Mouse (Mus musculus) testis, adult 2 months (tissue): Measurements from ENCODE around the gene Fry. TPM values are rescaled to one million over a fixed set of nuclear protein-coding genes. Genes with fewer than 3 reads are reported as not detected.

Source experiments
- H3K27ac ChIP-seq: fragments of 200-500 bp; 2 replicates; pipeline ENCODE4 v1.5.1; 2012; ENCODE audit warnings: low read depth, low read length; ENCODE audit not compliant: control insufficient read depth, insufficient read depth
- H3K27me3 ChIP-seq: fragments of 200-500 bp; 2 replicates; pipeline ENCODE4 v1.6.1; 2012; ENCODE audit warnings: mild to moderate bottlenecking, low read length, moderate library complexity; ENCODE audit not compliant: control insufficient read depth, insufficient read depth
- H3K36me3 ChIP-seq: fragments of 200-500 bp; 2 replicates; pipeline ENCODE4 v1.6.1; 2012; ENCODE audit warnings: mild to moderate bottlenecking, low read length; ENCODE audit not compliant: control insufficient read depth, insufficient read depth
- H3K4me1 ChIP-seq: fragments of 200-500 bp; 2 replicates; pipeline ENCODE4 v1.6.1; 2012; ENCODE audit warnings: low read length; ENCODE audit not compliant: control insufficient read depth, insufficient read depth
- H3K4me3 ChIP-seq: fragments of 200-500 bp; 2 replicates; pipeline ENCODE4 v1.5.1; 2012; ENCODE audit warnings: low read depth, mild to moderate bottlenecking, low read length, moderate library complexity, mixed read lengths; ENCODE audit not compliant: control insufficient read depth
- CTCF ChIP-seq: fragments of 200-500 bp; IDR thresholded peaks from 2 replicates; pipeline ENCODE4 v1.5.1; 2012; ENCODE audit warnings: low read depth, mild to moderate bottlenecking, inconsistent platforms, low read length, moderate library complexity; ENCODE audit not compliant: control insufficient read depth, insufficient read depth, insufficient replicate concordance
- POLR2A ChIP-seq: fragments of 200-500 bp; IDR thresholded peaks from 2 replicates; pipeline ENCODE4 v1.6.1; 2012; ENCODE audit warnings: low read depth, mild to moderate bottlenecking, inconsistent platforms, low read length, moderate library complexity; ENCODE audit not compliant: control insufficient read depth
- polyA plus RNA-seq: library from polyadenylated mRNA; depleted of rRNA; stranded (reverse); fragments of >200 nt; gene quantifications from 2 replicates; pipeline ENCODE4 v1.2.3, GENCODE M21; 2012

The Fry gene
- polyA plus RNA-seq, 1 experiment: 8.4 TPM

DNA sequence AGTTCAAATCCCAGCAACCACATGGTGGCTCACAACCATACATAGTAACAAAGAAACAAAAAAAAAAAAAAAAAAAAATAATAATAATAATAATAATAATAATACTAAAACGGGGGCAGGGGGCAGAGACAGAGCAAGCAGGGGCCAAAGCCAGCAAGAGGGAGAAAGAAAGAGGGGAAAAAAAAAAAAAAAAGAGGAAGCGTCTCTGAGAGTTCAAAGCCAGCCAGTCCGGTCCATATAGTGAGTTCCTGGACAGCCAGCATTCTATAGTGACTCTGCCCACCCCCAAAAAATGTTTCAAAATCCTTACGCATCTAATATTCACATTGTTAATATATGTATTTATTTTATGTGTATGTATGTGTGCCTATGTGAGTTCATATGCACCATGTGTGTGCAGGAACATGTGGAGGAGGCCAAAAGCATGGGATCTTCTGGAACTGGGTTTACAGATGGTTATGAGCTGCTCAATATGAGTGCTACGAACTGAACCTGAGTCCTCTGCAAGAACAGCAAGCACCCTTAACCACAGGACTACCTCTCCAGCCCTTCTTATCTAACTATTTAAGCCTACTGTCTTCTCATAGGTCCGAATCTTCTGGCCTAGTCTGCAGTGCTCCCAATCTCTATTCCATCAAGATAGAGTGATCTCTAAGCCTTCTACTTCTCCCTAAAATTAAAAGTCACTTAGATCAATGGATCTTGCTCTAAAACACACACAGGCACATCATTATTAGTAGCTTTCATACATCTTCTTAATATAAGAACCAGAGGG is 392.2 kb downstream of the Fry start:
- H3K4me1 ChIP-seq: no peaks in the 10 kb centered on the region
- H3K4me3 ChIP-seq: no peak overlapping the region
- no peaks in the 10 kb centered on the region for H3K36me3 ChIP-seq
- no peaks in the 10 kb centered on the region for H3K27me3 ChIP-seq
- no peak overlapping the region for H3K27ac ChIP-seq
- no peak for TF ChIP-seq POLR2A
- TF ChIP-seq CTCF: no peak

DNA sequence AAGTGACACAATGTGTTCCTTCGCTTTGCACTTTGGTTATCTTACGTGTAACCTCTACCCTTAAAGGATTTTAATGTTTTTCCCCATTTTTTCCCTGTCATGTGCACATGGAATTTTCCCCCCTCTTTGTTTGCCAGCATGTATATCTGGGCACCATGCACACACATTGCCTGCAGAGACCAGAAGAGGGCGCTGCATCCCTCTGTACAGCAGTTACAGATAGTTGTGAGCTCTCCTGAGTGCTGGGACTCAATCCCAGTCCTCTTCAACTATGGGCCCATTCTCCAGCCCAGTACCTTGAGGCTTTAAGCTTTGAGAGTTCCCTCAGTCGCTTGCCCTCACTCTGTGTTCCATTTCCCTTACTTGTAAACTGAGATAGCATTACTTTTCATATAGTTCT is 394.8 kb downstream of the Fry start:
- Histone ChIP-seq H3K36me3 (no peaks in the 10 kb centered on the region), H3K27ac (no peak overlapping the region), H3K4me3 (no peak overlapping the region), H3K27me3 (no peaks in the 10 kb centered on the region), H3K4me1 (no peaks in the 10 kb centered on the region; the same call in 1 of the 2 replicates)
- TF ChIP-seq CTCF (peak; percentile 40; the same call in 1 of the 2 replicates), POLR2A (no peak)

GRCm38 (mm10) chr5:150514027-150514426 is 395.6 kb downstream of the Fry start:
- no peak overlapping the region for H3K27ac ChIP-seq
- H3K4me1 ChIP-seq: no peaks in the 10 kb centered on the region; the same call in 1 of the 2 replicates
- no peak overlapping the region for H3K4me3 ChIP-seq
- no peaks in the 10 kb centered on the region for H3K36me3 ChIP-seq
- no peaks in the 10 kb centered on the region for H3K27me3 ChIP-seq
- TF ChIP-seq POLR2A: no peak
- TF ChIP-seq CTCF: no peak

DNA sequence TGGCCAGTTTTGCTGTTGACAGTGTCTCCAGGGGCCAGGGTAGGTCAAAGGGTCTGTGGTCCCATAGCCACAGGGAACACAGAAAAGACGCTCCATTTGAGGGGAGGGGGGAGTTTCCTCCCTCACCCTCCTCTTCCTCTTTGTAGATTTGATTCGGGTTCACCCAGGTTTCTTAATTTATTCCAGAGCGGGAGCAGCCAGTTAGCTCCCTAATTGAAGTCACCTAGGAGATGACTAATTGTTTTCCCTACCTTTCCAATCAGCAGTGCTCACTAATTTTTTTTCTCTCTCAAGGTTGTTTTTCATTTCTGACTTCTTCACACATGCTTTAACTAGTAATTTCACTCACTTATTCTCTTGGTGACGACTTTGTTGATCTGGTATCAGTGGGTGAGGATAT is 399.6 kb downstream of the Fry start, which contains the start of gene Zar1l:
Gene Zar1l (minus strand): TSS at position 101 of the 400 bp plus-strand sequence.
- H3K27me3 ChIP-seq: no peaks in the 10 kb centered on the region
- H3K36me3 ChIP-seq: no peaks in the 10 kb centered on the region
- no peak for TF ChIP-seq CTCF
- TF ChIP-seq POLR2A: no peak
- peak within 1 kb of the TSS; percentile 32; the same call in 1 of the 2 replicates for H3K4me3 ChIP-seq
- H3K27ac ChIP-seq: no peak within 1 kb of the TSS
- H3K4me1 ChIP-seq: no peaks in the 10 kb centered on the region; the same call in none of the 2 replicates

GRCm38 (mm10) chr5:150519551-150519950 is 401.1 kb downstream of the Fry start:
- Histone ChIP-seq H3K36me3 (no peaks in the 10 kb centered on the region; the same call in 1 of the 2 replicates), H3K4me3 (no peak overlapping the region), H3K27ac (no peak overlapping the region), H3K27me3 (no peaks in the 10 kb centered on the region), H3K4me1 (no peaks in the 10 kb centered on the region; the same call in none of the 2 replicates)
- no peak for TF ChIP-seq POLR2A
- no peak for TF ChIP-seq CTCF

GRCm38 (mm10) chr5:150521937-150522866 is 403.8 kb downstream of the Fry start, which contains the start of gene Brca2:
Gene Brca2 (plus strand): TSS chr5:150522630.
- H3K4me3 ChIP-seq: peak within 1 kb of the TSS; percentile 94
- H3K4me1 ChIP-seq: no peaks in the 10 kb centered on the region; the same call in none of the 2 replicates
- H3K27me3 ChIP-seq: no peaks in the 10 kb centered on the region
- TF ChIP-seq CTCF (0 out of 2 replicates have a peak, but pooled peaks have one; percentile 3), POLR2A (peak; percentile 88)
- no peaks in the 10 kb centered on the region; the same call in 1 of the 2 replicates for H3K36me3 ChIP-seq
- H3K27ac ChIP-seq: peak within 1 kb of the TSS; percentile 73
